Mouse (Mus musculus) kidney, postnatal 10 days (tissue): ENCODE results near the gene Ugt1a10.
"Not testable (repeated sequence)": the region's sequence is repeated elsewhere in the genome, so short reads cannot be mapped to it uniquely, and the experiment has no call there.

Experiments
- DNase-seq: peaks from one replicate; pipeline ENCODE4 v3.0.0; 2021; ENCODE audit warnings: mixed read lengths

Ugt1a10 gene

DNA sequence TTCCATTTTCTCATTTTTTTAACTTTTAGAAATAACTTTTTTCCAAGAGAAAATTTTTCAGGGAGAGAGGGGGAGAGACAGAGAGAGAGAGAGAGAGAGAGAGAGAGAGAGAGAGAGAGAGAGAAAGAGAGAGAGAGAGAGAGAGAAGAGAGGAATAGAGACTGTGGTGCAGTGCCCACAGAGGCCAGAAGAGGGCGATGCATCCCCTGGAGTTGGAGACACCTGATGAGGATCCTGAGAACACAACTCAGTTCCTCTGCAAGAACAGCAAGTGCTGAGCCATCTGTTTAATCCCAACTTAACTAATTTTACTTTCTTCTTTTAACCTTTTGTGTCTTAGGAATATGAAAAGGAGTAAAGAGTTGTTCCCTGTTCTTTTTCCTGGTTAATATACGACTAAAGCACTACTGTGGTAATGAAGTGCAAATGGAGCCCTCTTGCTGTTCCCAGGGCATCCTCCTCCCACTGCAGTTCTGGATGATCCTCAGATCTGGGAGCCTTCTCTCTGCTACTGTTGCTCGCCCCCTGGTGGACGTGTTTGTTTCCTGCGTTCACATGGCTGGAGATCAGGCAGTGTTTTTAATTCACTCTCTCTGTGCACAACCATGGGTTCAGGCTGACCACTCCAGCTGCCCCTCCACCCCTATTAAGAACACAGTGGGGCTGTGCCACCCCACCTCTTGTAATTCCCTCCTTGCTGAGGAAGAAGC, 88.9 kb downstream of the Ugt1a10 start:
- peak; percentile 78 for DNase-seq

- peak; percentile 39 for DNase-seq
Measured at GRCm38 (mm10) chr1:88145278-88145677, 90.1 kb downstream of the Ugt1a10 start.

- peak; percentile 40 for DNase-seq
Measured at GRCm38 (mm10) chr1:88150133-88150532, 94.9 kb downstream of the Ugt1a10 start.

DNA sequence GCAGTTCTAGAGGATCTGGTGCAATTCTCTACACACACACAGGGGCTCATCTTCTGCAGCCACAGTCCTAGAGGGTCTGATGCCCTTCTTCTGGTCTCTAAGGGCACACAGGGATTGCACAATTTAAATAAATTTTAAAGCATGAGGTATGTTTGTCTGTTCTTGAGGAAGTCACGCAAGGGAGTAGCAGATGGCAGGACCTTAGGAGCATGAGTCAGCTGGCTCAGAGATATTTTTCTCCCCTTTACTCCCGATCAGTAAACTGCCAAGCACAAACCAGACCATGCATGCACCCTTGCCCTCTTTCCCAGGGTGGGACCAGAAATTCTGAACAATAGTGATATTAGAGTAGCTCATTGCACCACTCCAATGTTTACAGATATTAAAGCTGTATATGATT, 103.2 kb downstream of the Ugt1a10 start:
- no peak for DNase-seq

- DNase-seq = no peak
Measured at GRCm38 (mm10) chr1:88165711-88166110, 110.5 kb downstream of the Ugt1a10 start, which contains the start of gene Ugt1a5. Ugt1a5 (plus strand) TSS chr1:88166012.

DNA sequence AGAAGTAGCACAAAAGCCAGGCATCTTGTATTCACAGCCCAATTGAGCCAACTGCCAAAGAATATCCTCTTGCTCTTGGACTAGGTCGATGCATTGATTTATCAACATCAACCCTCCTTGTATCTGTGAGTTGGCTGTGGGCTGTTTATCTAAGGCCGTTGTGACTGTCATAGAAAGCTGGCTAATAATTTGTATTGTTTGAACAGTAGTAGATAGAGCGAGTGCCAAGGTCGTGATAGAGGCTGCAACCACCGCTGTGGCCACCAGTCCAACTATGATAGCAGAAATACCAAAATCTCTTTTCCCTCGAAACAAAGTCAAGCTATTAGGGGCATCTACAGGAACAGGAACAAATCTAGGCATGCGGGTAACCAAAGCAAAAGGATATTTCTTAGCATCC, 117.0 kb downstream of the Ugt1a10 start:
- not testable (repeated sequence) for DNase-seq

- DNase-seq = no peak
Measured at GRCm38 (mm10) chr1:88179657-88180056, 124.5 kb downstream of the Ugt1a10 start.

DNA sequence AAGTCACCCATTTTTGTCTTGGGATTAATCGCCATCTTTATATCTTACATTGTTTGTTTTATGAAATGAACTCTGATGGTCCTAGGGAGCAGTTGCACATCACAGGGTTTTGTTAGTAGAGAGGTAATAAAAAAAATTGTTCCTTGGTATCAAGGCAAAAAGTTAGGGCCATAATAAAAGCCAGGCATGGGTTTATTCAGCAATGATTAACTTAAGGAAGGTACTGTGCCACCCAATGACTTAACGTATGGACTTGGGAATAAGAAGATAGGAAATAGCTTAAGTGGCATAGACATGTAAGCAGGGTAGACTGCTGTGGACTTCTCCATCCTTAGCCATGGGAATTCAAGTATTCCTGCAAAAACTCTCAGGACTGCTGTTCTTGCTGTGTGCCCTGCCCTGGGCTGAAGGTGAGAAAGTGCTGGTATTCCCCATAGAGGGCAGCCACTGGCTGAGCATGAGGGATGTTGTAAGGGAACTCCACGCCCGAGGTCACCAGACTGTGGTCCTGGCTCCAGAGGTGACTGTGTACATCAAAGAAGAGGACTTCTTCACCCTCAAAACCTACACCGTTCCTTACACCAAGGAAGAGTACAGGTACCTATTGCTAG, 131.2 kb downstream of the Ugt1a10 start:
- DNase-seq = no peak

- DNase-seq = no peak
Measured at GRCm38 (mm10) chr1:88192136-88192535, 136.9 kb downstream of the Ugt1a10 start.

- DNase-seq = peak; percentile 70
Measured at GRCm38 (mm10) chr1:88195687-88196086, 140.5 kb downstream of the Ugt1a10 start.

DNA sequence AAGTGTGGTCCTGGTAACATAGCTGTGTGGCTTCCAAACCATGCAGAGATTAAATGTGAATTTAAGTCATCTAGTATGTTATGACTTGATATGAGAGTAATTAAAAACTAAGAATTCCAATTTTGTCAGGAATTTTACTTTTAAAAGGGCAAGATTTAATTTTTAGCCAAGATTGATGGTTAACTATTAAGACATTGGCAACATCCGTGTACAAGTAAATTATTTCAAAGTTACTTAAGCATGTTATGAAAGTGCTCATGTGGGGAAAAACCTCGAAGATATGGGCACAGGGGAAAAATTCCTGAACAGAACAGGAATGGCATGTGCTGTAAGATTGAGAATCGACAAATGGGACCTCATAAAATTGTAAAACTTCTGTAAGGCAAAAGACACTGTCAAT, 142.3 kb downstream of the Ugt1a10 start:
- DNase-seq = no peak

- no peak for DNase-seq
Measured at GRCm38 (mm10) chr1:88199996-88200395, 144.8 kb downstream of the Ugt1a10 start.

- DNase-seq = peak; percentile 36
Measured at GRCm38 (mm10) chr1:88200456-88200855, 145.3 kb downstream of the Ugt1a10 start, which contains the start of gene Ugt1a2. Ugt1a2 (plus strand) TSS chr1:88200601.

- DNase-seq = peak; percentile 88
Measured at GRCm38 (mm10) chr1:88205294-88205922, 150.2 kb downstream of the Ugt1a10 start, which contains the start of gene Dnajb3. Dnajb3 (minus strand) TSS chr1:88205782.

DNA sequence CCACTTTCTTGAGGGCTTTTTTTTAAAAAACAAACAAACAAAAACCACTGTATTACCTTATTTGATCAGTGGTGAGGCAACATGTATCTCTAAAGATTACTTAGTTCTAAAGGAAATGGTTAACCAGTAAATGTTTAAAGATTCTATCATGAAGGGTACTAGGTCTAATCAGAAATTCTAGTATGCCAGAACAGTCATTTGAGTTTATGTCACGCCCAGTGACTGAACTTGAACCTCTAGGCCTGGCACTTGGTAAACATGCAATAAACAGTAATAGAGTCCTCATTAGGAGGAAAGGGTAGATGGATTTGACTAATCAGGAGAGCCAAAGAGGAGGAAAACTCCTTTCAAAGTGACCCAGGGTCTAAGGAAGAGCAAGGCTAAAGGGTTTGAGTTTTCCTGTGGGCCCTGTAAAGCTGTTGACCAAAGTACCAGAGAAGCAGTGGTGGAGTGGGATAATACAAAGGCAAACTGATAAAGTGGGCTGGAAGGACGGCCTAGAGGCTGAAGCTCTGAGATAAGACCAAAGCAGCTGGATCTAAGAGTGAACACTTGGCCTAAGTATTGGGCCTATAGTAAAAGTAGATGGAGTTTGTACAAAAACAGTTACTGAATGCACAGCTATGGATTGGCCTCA, 151.8 kb downstream of the Ugt1a10 start:
- DNase-seq = no peak

DNA sequence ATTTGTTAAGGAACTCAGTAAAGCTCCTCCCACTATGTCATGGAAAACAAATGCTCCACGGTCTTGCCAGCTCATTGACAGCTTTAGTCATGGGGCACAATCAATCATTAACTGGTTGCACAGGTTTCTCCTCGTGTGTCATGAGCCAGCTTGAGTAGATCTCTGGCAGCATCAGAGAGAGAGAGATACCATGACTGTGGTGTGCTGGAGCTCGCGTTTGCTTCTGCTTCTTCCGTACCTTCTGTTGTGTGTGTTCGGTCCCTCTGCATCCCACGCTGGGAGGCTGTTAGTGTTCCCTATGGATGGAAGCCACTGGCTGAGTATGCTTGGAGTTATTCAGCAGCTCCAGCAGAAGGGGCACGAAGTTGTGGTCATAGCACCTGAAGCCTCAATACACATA, 156.6 kb downstream of the Ugt1a10 start, which contains the start of gene Ugt1a1:
Ugt1a1 (plus strand) TSS at position 148 of the 400 bp plus-strand sequence.
- no peak for DNase-seq

- no peak for DNase-seq
Measured at GRCm38 (mm10) chr1:88212341-88213045, 157.3 kb downstream of the Ugt1a10 start.

- DNase-seq = no peak
Measured at GRCm38 (mm10) chr1:88213061-88213460, 157.9 kb downstream of the Ugt1a10 start.

- peak; percentile 15 for DNase-seq
Measured at GRCm38 (mm10) chr1:88213766-88214461, 158.7 kb downstream of the Ugt1a10 start.

DNA sequence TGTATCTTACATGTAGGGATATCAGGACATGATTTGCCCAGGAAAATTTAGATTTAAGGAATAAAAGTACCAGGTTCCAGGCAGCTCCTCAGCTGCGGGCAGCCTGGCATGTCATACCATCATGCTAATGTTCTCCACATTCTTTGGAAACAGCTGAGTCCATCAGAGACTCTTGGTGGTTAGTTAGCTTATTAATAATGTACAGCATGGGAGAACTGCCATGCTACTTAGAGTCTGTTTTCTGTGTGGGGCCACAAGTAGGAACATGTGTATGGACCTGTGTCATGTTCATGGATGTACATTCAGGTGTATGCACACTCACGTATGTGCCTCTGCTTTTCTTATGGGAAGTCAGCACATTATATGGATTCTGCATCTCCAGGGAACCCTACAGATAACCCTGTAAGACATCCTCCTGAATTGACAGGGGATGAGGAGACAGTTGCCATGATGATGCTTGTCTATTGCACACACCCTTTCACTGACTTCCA, 159.3 kb downstream of the Ugt1a10 start:
- no peak for DNase-seq

- DNase-seq = no peak
Measured at GRCm38 (mm10) chr1:88215466-88216380, 160.5 kb downstream of the Ugt1a10 start.
